Mouse (Mus musculus) megakaryocyte, embryonic 14.5 days (primary cell): ENCODE measurements around the gene Cybb.

ENCODE experiments used
- FLI1 ChIP-seq: IDR thresholded peaks from 2 replicates; pipeline ENCODE4 v1.6.1; 2012; ENCODE audit warnings: low read length, inconsistent platforms, mixed read lengths
- GATA1 ChIP-seq: IDR thresholded peaks from 3 replicates; pipeline ENCODE4 v1.6.1; 2012; ENCODE audit warnings: mixed read lengths, low read length, inconsistent platforms, borderline replicate concordance

DNA sequence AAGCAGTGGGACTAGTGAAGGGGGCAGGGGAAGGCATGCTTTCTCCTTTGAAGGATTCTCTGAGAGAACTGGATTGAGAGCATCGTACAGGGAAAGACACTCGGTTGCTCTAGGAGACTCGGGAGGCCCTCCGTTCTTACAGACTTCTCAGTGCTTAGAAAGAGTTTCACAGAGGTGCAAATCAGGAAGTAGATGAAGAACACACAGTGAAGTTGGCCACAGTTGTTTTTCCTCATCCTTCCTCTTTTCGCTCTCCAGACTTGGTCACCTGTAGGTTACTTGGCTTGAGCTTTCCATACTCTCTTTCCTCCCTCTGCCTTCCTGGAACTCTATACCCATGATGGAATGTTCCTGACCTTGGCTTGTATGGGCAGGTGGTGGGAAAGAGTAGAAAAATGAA, 35.2 kb downstream of the Cybb start:
- TF ChIP-seq GATA1 (no peak), FLI1 (no peak)
